Mouse (Mus musculus): Measurements from ENCODE around the gene Olfr922. TPM values are rescaled to one million over a fixed set of nuclear protein-coding genes. Genes with fewer than 3 reads are reported as not detected.

The Olfr922 gene
- total RNA-seq (2015; ENCODE audit: low replicate concordance) = not detected in 2 replicates
- not detected in 2 replicates for total RNA-seq (2017; ENCODE audit: low replicate concordance)

GRCm38 (mm10) chr9:38814314-38814713 is at the start of gene Olfr922:
TSS of gene Olfr922 (plus strand) at chr9:38814614.
- no peak for ATAC-seq (replicated peaks; ENCODE audit: low FRiP score, poor library complexity, severe bottlenecking)

GRCm38 (mm10) chr9:38772768-38773167 is 41.6 kb upstream of the Olfr922 start, which contains the start of gene Olfr921:
TSS of gene Olfr921 (plus strand) at chr9:38773068.
- ATAC-seq (replicated peaks; ENCODE audit: low FRiP score, poor library complexity, severe bottlenecking) = no peak

- no peak for ATAC-seq (replicated peaks; ENCODE audit: low FRiP score, poor library complexity, severe bottlenecking)
These were observed 21.7 kb upstream of the Olfr922 start for GRCm38 (mm10) chr9:38792689-38793088.

GRCm38 (mm10) chr9:38805696-38806095 is 8.7 kb upstream of the Olfr922 start:
- no peak for ATAC-seq (replicated peaks; ENCODE audit: low FRiP score, poor library complexity, severe bottlenecking)

GRCm38 (mm10) chr9:38815458-38815986 is 1.1 kb downstream of the Olfr922 start:
- no peak for ATAC-seq (replicated peaks; ENCODE audit: low FRiP score, poor library complexity, severe bottlenecking)

- no peak for ATAC-seq (replicated peaks; ENCODE audit: low FRiP score, poor library complexity, severe bottlenecking)
These were observed 11.8 kb downstream of the Olfr922 start, which contains the start of gene Olfr923 for GRCm38 (mm10) chr9:38826245-38826644. TSS of gene Olfr923 (plus strand) at chr9:38826545.

GRCm38 (mm10) chr9:38833027-38833426 is 18.6 kb downstream of the Olfr922 start:
- no peak for ATAC-seq (replicated peaks; ENCODE audit: low FRiP score, poor library complexity, severe bottlenecking)

- ATAC-seq (replicated peaks; ENCODE audit: low FRiP score, poor library complexity, severe bottlenecking) = no peak
These were observed 29.7 kb downstream of the Olfr922 start, which contains the start of gene Olfr924 for GRCm38 (mm10) chr9:38844149-38844548. TSS of gene Olfr924 (plus strand) at chr9:38844449.

DNA sequence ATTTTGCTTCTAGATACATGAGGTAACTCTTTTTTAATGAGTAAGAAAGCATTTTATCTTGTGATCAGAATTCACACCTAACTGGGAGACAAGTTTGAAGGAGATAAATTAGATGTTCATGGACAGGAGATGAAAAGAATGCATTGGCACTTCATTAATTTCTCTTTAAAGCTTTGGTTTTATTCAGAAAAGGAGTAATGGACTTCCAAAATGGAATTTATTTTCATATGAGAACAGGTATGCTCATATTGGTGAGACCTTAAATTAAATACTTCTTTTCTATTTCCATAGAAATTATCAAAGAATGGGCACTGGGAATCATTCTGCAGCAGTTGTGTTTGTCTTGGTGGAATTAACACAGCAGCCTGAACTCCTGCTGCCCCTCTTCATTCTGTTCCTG is 40.3 kb downstream of the Olfr922 start, which contains the start of gene Olfr26:
TSS of gene Olfr26 (plus strand) at position 301 of the 400 bp plus-strand sequence.
- ATAC-seq (replicated peaks; ENCODE audit: low FRiP score, poor library complexity, severe bottlenecking) = no peak

Other genes starting within 250 kb of the Olfr922 start
- not detected in 2 replicates for gene Olfr912, start 234.4 kb upstream of the Olfr922 start, total RNA-seq (2015; ENCODE audit: low replicate concordance)
- gene Olfr912, start 234.4 kb upstream of the Olfr922 start, total RNA-seq (2017; ENCODE audit: low replicate concordance) = not detected in 2 replicates
- gene Olfr913, start 221.9 kb upstream of the Olfr922 start, total RNA-seq (2015; ENCODE audit: low replicate concordance) = not detected in 2 replicates
- gene Olfr913, start 221.9 kb upstream of the Olfr922 start, total RNA-seq (2017; ENCODE audit: low replicate concordance) = not detected in 2 replicates
- gene Olfr914, start 209.5 kb upstream of the Olfr922 start, total RNA-seq (2015; ENCODE audit: low replicate concordance) = not detected in 2 replicates
- gene Olfr914, start 209.5 kb upstream of the Olfr922 start, total RNA-seq (2017; ENCODE audit: low replicate concordance) = not detected in 2 replicates
- not detected in 2 replicates for gene Olfr916, start 154.7 kb upstream of the Olfr922 start, total RNA-seq (2015; ENCODE audit: low replicate concordance)
- not detected in 2 replicates for gene Olfr916, start 154.7 kb upstream of the Olfr922 start, total RNA-seq (2017; ENCODE audit: low replicate concordance)
- gene Olfr917, start 148.8 kb upstream of the Olfr922 start, total RNA-seq (2015; ENCODE audit: low replicate concordance) = not detected in 2 replicates
- gene Olfr917, start 148.8 kb upstream of the Olfr922 start, total RNA-seq (2017; ENCODE audit: low replicate concordance) = not detected in 2 replicates
- gene Olfr918, start 140.0 kb upstream of the Olfr922 start, total RNA-seq (2015; ENCODE audit: low replicate concordance) = not detected in 2 replicates
- not detected in 2 replicates for gene Olfr918, start 140.0 kb upstream of the Olfr922 start, total RNA-seq (2017; ENCODE audit: low replicate concordance)
- not detected in 2 replicates for gene Olfr919, start 110.9 kb upstream of the Olfr922 start, total RNA-seq (2015; ENCODE audit: low replicate concordance)
- not detected in 2 replicates for gene Olfr919, start 110.9 kb upstream of the Olfr922 start, total RNA-seq (2017; ENCODE audit: low replicate concordance)
- gene Vwa5a, start 96.3 kb upstream of the Olfr922 start, total RNA-seq (2015; ENCODE audit: low replicate concordance) = 5.4 and 8.8 TPM in 2 replicates
- gene Vwa5a, start 96.3 kb upstream of the Olfr922 start, total RNA-seq (2017; ENCODE audit: low replicate concordance) = 3.9 and 5.1 TPM in 2 replicates
- gene Olfr920, start 62.3 kb upstream of the Olfr922 start, total RNA-seq (2015; ENCODE audit: low replicate concordance) = not detected in 2 replicates
- gene Olfr920, start 62.3 kb upstream of the Olfr922 start, total RNA-seq (2017; ENCODE audit: low replicate concordance) = 0.26 TPM in 1 of 2 replicates, not detected in the other
- gene Olfr921, start 41.5 kb upstream of the Olfr922 start, total RNA-seq (2015; ENCODE audit: low replicate concordance) = not detected in 2 replicates
- gene Olfr921, start 41.5 kb upstream of the Olfr922 start, total RNA-seq (2017; ENCODE audit: low replicate concordance) = not detected in 2 replicates
- not detected in 2 replicates for gene Olfr923, start 11.9 kb downstream of the Olfr922 start, total RNA-seq (2015; ENCODE audit: low replicate concordance)
- not detected in 2 replicates for gene Olfr923, start 11.9 kb downstream of the Olfr922 start, total RNA-seq (2017; ENCODE audit: low replicate concordance)
- gene Olfr924, start 29.8 kb downstream of the Olfr922 start, total RNA-seq (2015; ENCODE audit: low replicate concordance) = not detected in 2 replicates
- not detected in 2 replicates for gene Olfr924, start 29.8 kb downstream of the Olfr922 start, total RNA-seq (2017; ENCODE audit: low replicate concordance)
- gene Olfr26, start 40.4 kb downstream of the Olfr922 start, total RNA-seq (2015; ENCODE audit: low replicate concordance) = not detected in 2 replicates
- not detected in 2 replicates for gene Olfr26, start 40.4 kb downstream of the Olfr922 start, total RNA-seq (2017; ENCODE audit: low replicate concordance)
- not detected in 2 replicates for gene Olfr926, start 62.5 kb downstream of the Olfr922 start, total RNA-seq (2015; ENCODE audit: low replicate concordance)
- gene Olfr926, start 62.5 kb downstream of the Olfr922 start, total RNA-seq (2017; ENCODE audit: low replicate concordance) = not detected in 2 replicates
- gene Olfr930, start 115.2 kb downstream of the Olfr922 start, total RNA-seq (2015; ENCODE audit: low replicate concordance) = not detected in 2 replicates
- gene Olfr930, start 115.2 kb downstream of the Olfr922 start, total RNA-seq (2017; ENCODE audit: low replicate concordance) = not detected in 2 replicates
- gene Olfr933, start 157.7 kb downstream of the Olfr922 start, total RNA-seq (2015; ENCODE audit: low replicate concordance) = not detected in 2 replicates
- not detected in 2 replicates for gene Olfr933, start 157.7 kb downstream of the Olfr922 start, total RNA-seq (2017; ENCODE audit: low replicate concordance)
- not detected in 2 replicates for gene Olfr934, start 173.7 kb downstream of the Olfr922 start, total RNA-seq (2015; ENCODE audit: low replicate concordance)
- not detected in 2 replicates for gene Olfr934, start 173.7 kb downstream of the Olfr922 start, total RNA-seq (2017; ENCODE audit: low replicate concordance)
- not detected in 2 replicates for gene Olfr935, start 185.1 kb downstream of the Olfr922 start, total RNA-seq (2015; ENCODE audit: low replicate concordance)
- gene Olfr935, start 185.1 kb downstream of the Olfr922 start, total RNA-seq (2017; ENCODE audit: low replicate concordance) = not detected in 2 replicates
- gene Olfr146, start 208.8 kb downstream of the Olfr922 start, total RNA-seq (2015; ENCODE audit: low replicate concordance) = not detected in 2 replicates
- not detected in 2 replicates for gene Olfr146, start 208.8 kb downstream of the Olfr922 start, total RNA-seq (2017; ENCODE audit: low replicate concordance)

Measured in erythroid progenitor cell, adult 5-6 weeks (primary cell).